Mouse (Mus musculus): ENCODE measurements at regions not wholly inside any gene's neighbourhood (a gene's known extent, or its start where the extent isn't known, plus 50 kb on each side); places are given as distances from the start of the nearest gene placed in this dataset.
A peak's percentile ranks its signal among the peaks of the same experiment; 100 is the strongest.
"Not testable (repeated sequence)": the region's sequence is repeated elsewhere in the genome, so short reads cannot be mapped to it uniquely, and the experiment has no call there.

DNA sequence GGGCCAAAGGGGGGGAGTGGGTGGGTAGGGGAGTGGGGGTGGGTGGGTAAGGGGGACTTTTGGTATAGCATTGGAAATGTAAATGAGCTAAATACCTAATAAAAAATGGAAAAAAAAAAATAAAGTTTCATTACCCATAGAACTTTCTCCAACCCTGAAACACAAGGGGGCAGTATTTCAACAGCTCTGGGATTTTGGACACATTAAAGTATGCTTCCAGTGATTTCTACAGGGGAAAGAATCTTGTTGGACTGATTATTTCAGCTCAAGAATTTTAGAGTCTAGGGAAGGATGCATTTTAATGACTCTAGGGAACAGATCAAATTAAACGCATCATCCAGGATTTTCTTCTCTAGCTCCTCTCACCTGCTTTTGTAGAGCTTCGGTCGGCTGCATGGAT, 345.9 kb downstream of the Nrcam start:
- H3K9me3 ChIP-seq (ENCODE audit: control insufficient read depth, insufficient read depth, low read depth, low read length); in situ Hi-C loops (cut with MboI; ENCODE audit: low sequenced_read_pairs in 2 of 2, unreplicated experiment in 2 of 2); H3K27ac ChIP-seq (ENCODE audit: insufficient read depth, low read depth, low read length, poor library complexity, severe bottlenecking); H3K4me3 ChIP-seq (ENCODE audit: insufficient read depth in 1 of 2, low read depth in 1 of 2, low read length in 2 of 2, poor library complexity in 1 of 2, severe bottlenecking in 1 of 2); H3K9ac ChIP-seq (ENCODE audit: insufficient read depth, low read depth, low read length, poor library complexity, severe bottlenecking); H3K4me1 ChIP-seq (ENCODE audit: control insufficient read depth in 2 of 2, insufficient read depth in 2 of 2, low read length in 2 of 2, poor library complexity in 1 of 2); H3K36me3 ChIP-seq (ENCODE audit: control insufficient read depth, insufficient read depth, low read length, poor library complexity, severe bottlenecking): not testable (repeated sequence)
- TF ChIP-seq ZC3H11A (IDR thresholded peaks at IDR 0.05; ENCODE audit: borderline replicate concordance, low read depth, low read length) = 0 out of 2 replicates have a peak, but pooled peaks have one; percentile 23
- DNase-seq (ENCODE audit: low read depth, low spot score) = peak; percentile 20

DNA sequence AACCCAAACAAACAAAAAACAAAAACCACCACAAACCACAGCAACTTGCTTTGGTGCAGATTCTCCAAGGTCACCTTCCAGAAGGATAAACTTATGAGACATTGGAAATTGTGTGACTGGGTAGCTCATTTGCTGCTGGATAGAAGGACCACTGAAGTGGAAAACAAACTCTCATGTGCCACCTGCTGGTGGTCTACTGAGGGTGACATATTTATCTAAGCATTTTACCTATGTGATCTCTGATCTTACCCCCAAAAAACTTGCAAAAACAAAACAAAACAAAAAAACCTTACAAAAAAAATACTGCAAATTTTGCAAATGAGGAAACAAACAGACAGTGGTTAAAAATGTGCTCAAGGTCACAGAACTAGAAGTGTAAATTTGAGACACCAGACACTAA, 346.3 kb downstream of the Nrcam start:
- H3K9ac ChIP-seq (ENCODE audit: insufficient read depth, low read depth, low read length, poor library complexity, severe bottlenecking) = no peak overlapping the region
- H3K9me3 ChIP-seq (ENCODE audit: control insufficient read depth, insufficient read depth, low read depth, low read length) = no peaks in the 10 kb centered on the region
- in situ Hi-C loops (cut with MboI; ENCODE audit: low sequenced_read_pairs in 2 of 2, unreplicated experiment in 2 of 2) = no loop called here
- no peaks in the 10 kb centered on the region for H3K36me3 ChIP-seq (ENCODE audit: control insufficient read depth, insufficient read depth, low read length, poor library complexity, severe bottlenecking)
- H3K4me1 ChIP-seq (ENCODE audit: control insufficient read depth in 2 of 2, insufficient read depth in 2 of 2, low read length in 2 of 2, poor library complexity in 1 of 2) = no peaks in the 10 kb centered on the region
- DNase-seq (ENCODE audit: low read depth, low spot score) = peak; percentile 41
- no peak overlapping the region for H3K27ac ChIP-seq (ENCODE audit: insufficient read depth, low read depth, low read length, poor library complexity, severe bottlenecking)
- TF ChIP-seq ZNF384 (IDR thresholded peaks at IDR 0.05; ENCODE audit: low read depth, low read length) (no peak), CHD2 (IDR thresholded peaks at IDR 0.05; ENCODE audit: low read depth, low read length) (no peak), HCFC1 (IDR thresholded peaks at IDR 0.05; ENCODE audit: borderline replicate concordance, insufficient read depth, low read length) (no peak), MAFK (IDR thresholded peaks at IDR 0.05; ENCODE audit: insufficient read depth, low read depth, low read length) (no peak), ZC3H11A (IDR thresholded peaks at IDR 0.05; ENCODE audit: borderline replicate concordance, low read depth, low read length) (no peak)
- H3K4me3 ChIP-seq (ENCODE audit: insufficient read depth in 1 of 2, low read depth in 1 of 2, low read length in 2 of 2, poor library complexity in 1 of 2, severe bottlenecking in 1 of 2) = no peak overlapping the region

Measured in ES-E14 (cell line).